Mouse (Mus musculus) kidney, postnatal 0 days (tissue): ENCODE data around the gene Lsm7. TPM values are rescaled to one million over a fixed set of nuclear protein-coding genes. Genes with fewer than 3 reads are reported as not detected.
A peak's percentile ranks its signal among the peaks of the same experiment; 100 is the strongest.

Source experiments
- ATAC-seq: fragments of 200-750 bp; cut with Nextera tagmentation; replicated peaks from 2 replicates; pipeline ENCODE4 v1.8.0; 2017; ENCODE audit warnings: low read depth, moderate number of reproducible peaks, moderate TSS enrichment, moderate library complexity; ENCODE audit not compliant: low FRiP score
- DNase-seq: peaks from one replicate; pipeline ENCODE4 v3.0.0-alpha.2; 2016; ENCODE audit warnings: low spot score
- H3K27ac ChIP-seq: fragments of 300-500 bp; sonication (generic); 2 replicates; pipeline ENCODE4 v1.5.1; 2014; ENCODE audit warnings: mild to moderate bottlenecking
- H3K27me3 ChIP-seq: fragments of 300-500 bp; sonication (generic); 2 replicates; pipeline ENCODE4 v1.6.1; 2014; ENCODE audit warnings: low read length, mixed read lengths; ENCODE audit not compliant: insufficient read depth
- H3K36me3 ChIP-seq: fragments of 300-500 bp; sonication (generic); 2 replicates; pipeline ENCODE4 v1.6.1; 2014; ENCODE audit warnings: low read length, mixed read lengths; ENCODE audit not compliant: insufficient read depth
- H3K4me1 ChIP-seq: fragments of 300-500 bp; sonication (generic); replicated peaks from 2 replicates; pipeline ENCODE4 v1.6.1; 2014; ENCODE audit warnings: antibody characterized with exemption, low read length, mixed read lengths; ENCODE audit not compliant: insufficient read depth
- H3K4me2 ChIP-seq: fragments of 300-500 bp; sonication (generic); 2 replicates; pipeline ENCODE4 v1.6.1; 2014; ENCODE audit warnings: mild to moderate bottlenecking, low read length, moderate library complexity, mixed read lengths
- H3K4me3 ChIP-seq: fragments of 300-500 bp; sonication (generic); replicated peaks from 2 replicates; pipeline ENCODE4 v1.5.1; 2014; ENCODE audit warnings: low read depth, low read length
- H3K9ac ChIP-seq: fragments of 300-500 bp; sonication (generic); 2 replicates; pipeline ENCODE4 v1.6.1; 2014; ENCODE audit warnings: low read depth, low read length
- H3K9me3 ChIP-seq: fragments of 300-500 bp; sonication (generic); replicated peaks from 2 replicates; pipeline ENCODE4 v1.6.1; 2016; ENCODE audit warnings: low read length, inconsistent platforms, mixed read lengths
- CTCF ChIP-seq: IDR thresholded peaks from 2 replicates; pipeline ENCODE4 v1.5.1; 2016; ENCODE audit warnings: antibody characterized with exemption, low read depth, mild to moderate bottlenecking, moderate library complexity
- WGBS: fragments of 180-500 bp; shearing (Covaris S2); extraction: QIAGEN DNeasy Blood & Tissue Kit; methylation state at CpG from one replicate; pipeline ENCODE4 v1.1.7; 2014; 5-methylcytosine and 5-hydroxymethylcytosine counted together
- polyA plus RNA-seq: library from polyadenylated mRNA; unstranded; fragments of >200 nt; fragmentation: Nextera tagmentation; extraction: Ambion mirVana; gene quantifications from 2 replicates; pipeline ENCODE4 v1.2.1, GENCODE M21; 2015

Lsm7 gene
- polyA plus RNA-seq, 1 experiment from 2014 or later: 270 TPM

DNA sequence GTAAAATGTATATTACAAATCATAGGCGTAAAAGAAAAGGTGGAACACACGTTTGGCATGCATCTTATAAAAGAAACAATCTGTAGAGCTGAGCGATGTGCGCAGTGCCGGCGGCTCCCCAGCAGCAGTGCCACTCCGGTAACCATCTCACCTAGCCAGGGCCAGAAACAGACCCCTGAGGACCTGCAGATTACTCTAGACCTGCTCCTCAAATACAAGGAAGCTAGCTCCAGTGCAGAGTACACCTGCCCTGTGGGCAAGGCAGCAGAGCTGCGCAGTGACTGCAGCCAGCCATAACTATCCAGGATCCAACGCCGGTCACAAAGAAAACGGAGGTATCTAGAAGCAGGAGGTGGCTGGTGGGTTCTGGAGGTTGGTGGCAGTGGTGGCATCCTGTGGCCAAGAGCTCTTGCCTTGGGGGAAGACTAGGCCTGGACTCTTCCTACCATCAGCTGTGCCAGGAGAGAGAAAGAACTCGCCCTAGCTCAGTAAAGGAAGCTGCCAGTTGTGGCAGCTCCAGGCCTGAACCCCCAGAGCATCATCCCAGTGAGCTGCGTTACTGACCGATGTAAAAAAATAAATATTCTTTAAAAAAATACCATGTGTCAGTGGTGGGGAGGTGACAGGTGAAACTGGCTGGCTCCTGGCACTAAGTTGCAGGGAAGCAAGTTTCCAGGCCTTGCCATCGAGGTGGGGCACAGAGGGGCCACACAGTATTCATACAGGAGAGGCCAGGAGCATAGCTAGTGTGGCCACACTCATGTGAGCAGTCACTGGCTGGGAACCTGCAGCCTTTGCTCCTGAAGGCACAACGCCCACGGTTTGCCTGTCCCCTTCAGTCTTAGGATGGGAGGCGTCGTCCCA, 46.6 kb upstream of the Lsm7 start:
- H3K4me3 ChIP-seq: no peak overlapping the region

GRCm38 (mm10) chr10:80900318-80901247, 45.6 kb upstream of the Lsm7 start, which contains the start of gene Timm13:
Timm13 (minus strand) TSS chr10:80900969.
- H3K4me1 ChIP-seq: peaks cover 7% of the 10 kb centered on the region; the same call in 1 of the 2 replicates
- H3K9ac ChIP-seq: peak within 1 kb of the TSS; percentile 52
- ATAC-seq: peak; percentile 95
- peaks cover 18% of the 10 kb centered on the region; the same call in 1 of the 2 replicates for H3K36me3 ChIP-seq
- H3K4me2 ChIP-seq: peak within 1 kb of the TSS; percentile 82
- no peaks in the 10 kb centered on the region for H3K9me3 ChIP-seq
- WGBS: under 1% methylated on average over 72 of the region's 72 CpGs
- DNase-seq: peak; percentile 100
- no peaks in the 10 kb centered on the region for H3K27me3 ChIP-seq
- H3K4me3 ChIP-seq: peak within 1 kb of the TSS; percentile 59
- H3K27ac ChIP-seq: peak within 1 kb of the TSS; percentile 72
- no peak for TF ChIP-seq CTCF

More for the DNA sequence above, 46.6 kb upstream of the Lsm7 start:
- Histone ChIP-seq H3K36me3 (peaks cover 24% of the 10 kb centered on the region), H3K9me3 (no peaks in the 10 kb centered on the region), H3K9ac (peak overlapping the region; percentile 40; the same call in 1 of the 2 replicates), H3K27ac (peak overlapping the region; percentile 61), H3K4me1 (peaks cover 7% of the 10 kb centered on the region; the same call in 1 of the 2 replicates), H3K4me2 (peak overlapping the region; percentile 35; the same call in 1 of the 2 replicates), H3K27me3 (no peaks in the 10 kb centered on the region)
- ATAC-seq (no peak), DNase-seq (no peak)
- 91% methylated on average over 19 of the region's 19 CpGs for WGBS
- no peak for TF ChIP-seq CTCF

- no peak for TF ChIP-seq CTCF
- Histone ChIP-seq H3K27ac (peak overlapping the region; percentile 72; the same call in 1 of the 2 replicates), H3K9me3 (no peaks in the 10 kb centered on the region), H3K9ac (peak overlapping the region; percentile 52), H3K4me1 (peaks cover 7% of the 10 kb centered on the region; the same call in 1 of the 2 replicates), H3K27me3 (no peaks in the 10 kb centered on the region), H3K36me3 (peaks cover 18% of the 10 kb centered on the region; the same call in 1 of the 2 replicates), H3K4me3 (peak overlapping the region; percentile 59), H3K4me2 (peak overlapping the region; percentile 82)
- ATAC-seq (peak; percentile 0; the same call in 1 of the 2 replicates), DNase-seq (no peak)
- 7% methylated on average over 25 of the region's 25 CpGs for WGBS
These were observed 44.7 kb upstream of the Lsm7 start for GRCm38 (mm10) chr10:80899591-80900317.

DNA sequence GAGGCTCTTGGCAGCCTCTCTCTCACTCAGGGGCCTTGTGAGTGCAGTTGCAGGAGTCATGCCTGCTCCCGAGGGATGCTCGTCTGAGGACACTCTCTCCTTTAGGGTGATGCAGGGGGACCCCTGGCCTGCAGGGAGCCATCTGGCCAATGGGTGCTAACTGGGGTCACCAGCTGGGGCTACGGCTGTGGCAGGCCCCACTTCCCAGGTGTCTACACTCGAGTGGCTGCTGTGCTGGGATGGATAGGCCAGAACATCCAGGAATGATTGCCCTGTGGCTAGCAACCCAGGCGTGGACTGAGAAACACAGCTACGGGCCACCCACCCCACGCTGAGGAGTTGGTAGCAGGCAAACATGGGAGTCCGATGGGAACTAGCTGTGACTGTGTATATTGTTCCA, 44.1 kb upstream of the Lsm7 start:
- Histone ChIP-seq H3K9me3 (no peaks in the 10 kb centered on the region), H3K4me1 (peaks cover 7% of the 10 kb centered on the region; the same call in 1 of the 2 replicates), H3K9ac (no peak overlapping the region), H3K36me3 (0 out of 2 replicates have a peak, but pooled peaks cover 13% of the 10 kb centered on the region), H3K4me2 (no peak overlapping the region), H3K27me3 (no peaks in the 10 kb centered on the region), H3K4me3 (no peak overlapping the region), H3K27ac (no peak overlapping the region)
- TF ChIP-seq CTCF: no peak
- no peak for ATAC-seq
- WGBS: 84% methylated on average over 8 of the region's 8 CpGs
- no peak for DNase-seq

GRCm38 (mm10) chr10:80897861-80898510, 43.0 kb upstream of the Lsm7 start:
- WGBS: 43% methylated on average over 41 of the region's 41 CpGs
- Histone ChIP-seq H3K4me2 (no peak overlapping the region), H3K9me3 (no peaks in the 10 kb centered on the region), H3K4me1 (peaks cover 7% of the 10 kb centered on the region; the same call in 1 of the 2 replicates), H3K27ac (no peak overlapping the region), H3K27me3 (no peaks in the 10 kb centered on the region), H3K9ac (no peak overlapping the region), H3K36me3 (0 out of 2 replicates have a peak, but pooled peaks cover 6% of the 10 kb centered on the region), H3K4me3 (no peak overlapping the region)
- DNase-seq (no peak), ATAC-seq (no peak)
- TF ChIP-seq CTCF: no peak
